In the genomic region with DNA sequence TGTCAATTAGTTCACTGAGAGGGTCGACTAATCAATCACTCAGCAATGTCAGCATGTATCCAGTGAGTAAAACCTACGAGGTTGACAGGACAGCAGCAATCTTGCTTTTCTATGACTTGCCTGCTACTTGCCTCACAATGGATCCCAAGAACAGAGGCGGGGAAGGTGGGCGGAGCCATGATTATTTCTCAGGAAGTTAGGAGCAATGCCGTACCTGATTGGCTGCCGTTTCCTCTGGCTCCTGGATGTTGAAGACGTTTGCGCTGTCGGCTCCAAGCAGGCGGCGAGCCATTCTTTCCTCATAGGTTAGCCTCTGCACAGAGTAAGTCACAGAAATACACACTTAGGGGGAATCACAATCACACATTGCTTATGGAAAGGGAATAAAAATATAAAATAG, we compare ENCODE assay signal across 18 mouse cellular contexts. TPM values are rescaled to one million over a fixed set of nuclear protein-coding genes. Genes with fewer than 3 reads are reported as not detected.
A peak's percentile ranks its signal among the peaks of the same experiment; 100 is the strongest.
DNase-seq lines count a peak whose midpoint lies in the region; ATAC-seq and TF ChIP-seq lines count a peak whose summit lies in the region.
"Had no signal": no experiment of that assay in that cellular context is flagged by ENCODE, and none has a peak within 500 bp of the region (broad histone marks: within the 10 kb centered on the region; RNA-seq: fewer than 3 reads in every experiment).

No protein-coding gene starts in this region.

- no peaks in the 10 kb centered on the region for H3K27me3 ChIP-seq in midbrain, postnatal 0 days (ENCODE audit: insufficient read depth, low read length)
- no peaks in the 10 kb centered on the region for H3K27me3 ChIP-seq in midbrain, embryonic 10.5 days (ENCODE audit: low read depth, poor library complexity, severe bottlenecking)
- H3K27me3 ChIP-seq in stomach, postnatal 0 days (ENCODE audit: control insufficient read depth, insufficient read depth, low read length), result no peaks in the 10 kb centered on the region
- H3K27me3 ChIP-seq: embryonic facial prominence, embryonic 12.5 days; heart, embryonic 15.5 days had no signal

- H3K9ac ChIP-seq in midbrain, postnatal 0 days (replicated peaks; ENCODE audit: low read length, poor library complexity, severe bottlenecking), result no peak overlapping the region
- no peak overlapping the region for H3K9ac ChIP-seq in stomach, postnatal 0 days (ENCODE audit: low read length)
- H3K9ac ChIP-seq: embryonic facial prominence, embryonic 12.5 days; heart, embryonic 15.5 days; liver, postnatal 0 days had no signal

- no peak for ATAC-seq in midbrain, postnatal 0 days (ENCODE audit: low FRiP score)
- no peak for ATAC-seq in stomach, postnatal 0 days (ENCODE audit: low FRiP score, low TSS enrichment)
- ATAC-seq: activated CD4-positive, CD25-positive, alpha-beta regulatory T cell, adult 4 months; forebrain, embryonic 16.5 days; liver, postnatal 0 days had no signal

- no peak for TF ChIP-seq CTCF in midbrain, postnatal 0 days (IDR thresholded peaks at IDR 0.05)
- TF ChIP-seq CTCF in stomach, postnatal 0 days (IDR thresholded peaks at IDR 0.05; ENCODE audit: low read depth), result no peak

- no peak overlapping the region for H3K4me2 ChIP-seq in midbrain, postnatal 0 days (ENCODE audit: low read depth, low read length, poor library complexity, severe bottlenecking)
- H3K4me2 ChIP-seq in stomach, postnatal 0 days (replicated peaks; ENCODE audit: low read depth), result no peak overlapping the region
- H3K4me2 ChIP-seq: embryonic facial prominence, embryonic 12.5 days; heart, embryonic 15.5 days had no signal

- H3K4me1 ChIP-seq in midbrain, postnatal 0 days (ENCODE audit: insufficient read depth, low read length), result no peaks in the 10 kb centered on the region
- no peaks in the 10 kb centered on the region for H3K4me1 ChIP-seq in midbrain, embryonic 10.5 days
- H3K4me1 ChIP-seq in stomach, postnatal 0 days (replicated peaks; ENCODE audit: control insufficient read depth, insufficient read depth), result no peaks in the 10 kb centered on the region

- no peaks in the 10 kb centered on the region for H3K36me3 ChIP-seq in midbrain, postnatal 0 days (ENCODE audit: insufficient read depth, low read length)
- H3K36me3 ChIP-seq in midbrain, embryonic 10.5 days, result peaks cover 82% of the 10 kb centered on the region
- peaks cover 8% of the 10 kb centered on the region for H3K36me3 ChIP-seq in stomach, postnatal 0 days (ENCODE audit: control insufficient read depth, insufficient read depth, low read length)

- no peak overlapping the region for H3K4me3 ChIP-seq in midbrain, postnatal 0 days (ENCODE audit: low read depth, low read length)
- H3K4me3 ChIP-seq in midbrain, embryonic 10.5 days, result no peak overlapping the region
- H3K4me3 ChIP-seq in stomach, postnatal 0 days (ENCODE audit: low read depth, low read length), result no peak overlapping the region
- H3K4me3 ChIP-seq: embryonic facial prominence, embryonic 12.5 days; heart, embryonic 15.5 days had no signal

- no peak for TF ChIP-seq EP300 in stomach, postnatal 0 days (optimal IDR thresholded peaks at IDR 0.05)

- peak; percentile 40 for DNase-seq in midbrain, postnatal 0 days (ENCODE audit: low spot score)
- no peak for DNase-seq in midbrain, embryonic 10.5 days (ENCODE audit: low spot score)
- peak; percentile 92 for DNase-seq in MN1 (ENCODE audit: low spot score)
- DNase-seq in embryo, embryonic 11 days, result peak; percentile 50
- DNase-seq in testis, postnatal 14 days (ENCODE audit: low spot score), result peak; percentile 42
- DNase-seq in layer of hippocampus, postnatal 10 days (ENCODE audit: low spot score in 2 of 2), result no peak
- no peak for DNase-seq in stomach, postnatal 0 days (ENCODE audit: low spot score)
- DNase-seq: cerebellum, postnatal 14 days; kidney, adult 9 months; kidney, postnatal 4 days; liver; liver, postnatal 0 days; lung, postnatal 36 days; thymus, adult 2 months had no signal

- 80% methylated on average over 11 of the region's 11 CpGs for WGBS in midbrain, postnatal 0 days
- 81% methylated on average over 11 of the region's 11 CpGs for WGBS in midbrain, embryonic 10.5 days
- 83% methylated on average over 11 of the region's 11 CpGs for WGBS in stomach, postnatal 0 days

- no peak overlapping the region for H3K27ac ChIP-seq in midbrain, postnatal 0 days (ENCODE audit: low read depth, low read length)
- no peak overlapping the region for H3K27ac ChIP-seq in midbrain, embryonic 10.5 days (replicated peaks)
- H3K27ac ChIP-seq in stomach, postnatal 0 days (replicated peaks), result no peak overlapping the region

- H3K9me3 ChIP-seq in midbrain, postnatal 0 days (ENCODE audit: low read length), result no peaks in the 10 kb centered on the region
- H3K9me3 ChIP-seq in midbrain, embryonic 10.5 days (replicated peaks), result no peaks in the 10 kb centered on the region
- no peaks in the 10 kb centered on the region for H3K9me3 ChIP-seq in stomach, postnatal 0 days (ENCODE audit: control insufficient read depth, low read length)
- H3K9me3 ChIP-seq: embryonic facial prominence, embryonic 12.5 days; heart, embryonic 15.5 days had no signal

RNA-seq across cellular contexts. Expression of a gene that starts 47.9 kb away (rescaled TPM):
- total RNA-seq in midbrain, postnatal 0 days (2014; rRNA removed), result 8.8 TPM in 2 replicates
- polyA plus RNA-seq in midbrain, postnatal 0 days (2015; fragmentation: Nextera tagmentation; extraction: Ambion mirVana), result 19.2 and 20.2 TPM in 2 replicates
- 28.1 and 30.0 TPM in 2 replicates for polyA plus RNA-seq in midbrain, embryonic 10.5 days (2016; fragmentation: Nextera tagmentation; extraction: Ambion mirVana)
- total RNA-seq in layer of hippocampus, postnatal 10 days (2021), result 10 to 100 TPM; 24.8 to 25.8 TPM
- 42.7 and 47.0 TPM in 2 replicates for polyA plus RNA-seq in stomach, postnatal 0 days (2015; fragmentation: Nextera tagmentation; extraction: Ambion mirVana)

Comparison
In these comparisons a context has a peak if more than half of its experiments do, and no peak if none do; other contexts are left out.
1. DNase-seq: peak in midbrain, postnatal 0 days (single experiment), MN1 (single experiment), embryo, embryonic 11 days (single experiment) and testis, postnatal 14 days (single experiment); none in midbrain, embryonic 10.5 days (single experiment), layer of hippocampus, postnatal 10 days (0 of 2) and stomach, postnatal 0 days (single experiment).